Mouse (Mus musculus): ENCODE results near the gene Gys2. TPM values are rescaled to one million over a fixed set of nuclear protein-coding genes. Genes with fewer than 3 reads are reported as not detected.

The Gys2 gene
- total RNA-seq, 2 experiments from 2014 or later = 11.9 to 25.7 TPM

- DNase-seq (ENCODE audit: low spot score in 2 of 2) = no peak
Observed at GRCm38 (mm10) chr6:142379961-142380360, 92.9 kb downstream of the Gys2 start.

- no peak for DNase-seq (ENCODE audit: low spot score in 2 of 2)
Observed at GRCm38 (mm10) chr6:142378576-142379330, 94.2 kb downstream of the Gys2 start.

GRCm38 (mm10) chr6:142377081-142377480 is 95.8 kb downstream of the Gys2 start:
- DNase-seq (ENCODE audit: low spot score in 2 of 2) = no peak

Other genes starting within 250 kb of the Gys2 start
- not detected for gene Iapp, start 174.7 kb downstream of the Gys2 start, total RNA-seq (2021)
- not detected for gene Slco1a5, start 150.1 kb downstream of the Gys2 start, total RNA-seq (2021)
- gene Pyroxd1, start 127.5 kb downstream of the Gys2 start, total RNA-seq (2021) = 10 to 100 TPM in 1 of 2 experiments, 1 to 10 TPM in 1; 9.5 to 12.7 TPM
- 10 to 100 TPM; 11.1 to 12.3 TPM for gene Recql, start 86.0 kb downstream of the Gys2 start, total RNA-seq (2021)
- 10 to 100 TPM; 35.5 to 38.9 TPM for gene Golt1b, start 85.9 kb downstream of the Gys2 start, total RNA-seq (2021)
- under 1 TPM; 0.19 to 0.33 TPM for gene Spx, start 59.7 kb downstream of the Gys2 start, total RNA-seq (2021)
- 100 to 1,000 TPM; 208 to 422 TPM for gene Ldhb, start 34.8 kb upstream of the Gys2 start, total RNA-seq (2021)
- 10 to 100 TPM in 1 of 2 experiments, 1 to 10 TPM in 1; 6.4 to 10.9 TPM for gene Kcnj8, start 98.5 kb upstream of the Gys2 start, total RNA-seq (2021)
- 10 to 100 TPM; 13.3 to 14.0 TPM for gene Abcc9, start 229.2 kb upstream of the Gys2 start, total RNA-seq (2021)